Mouse (Mus musculus) CH12.LX (cell line): ENCODE results near the gene Arhgef28. TPM values are rescaled to one million over a fixed set of nuclear protein-coding genes. Genes with fewer than 3 reads are reported as not detected.

Experiments used
- DNase-seq: peaks from one replicate; pipeline ENCODE4 v3.0.0-alpha.2; 2013; ENCODE audit errors: extremely low read depth
- H3K27ac ChIP-seq: 2 replicates; pipeline ENCODE4 v1.5.1; 2012; ENCODE audit warnings: low read depth, mild to moderate bottlenecking, control low read depth, moderate library complexity; ENCODE audit not compliant: insufficient read depth
- H3K27me3 ChIP-seq: replicated peaks from 2 replicates; pipeline ENCODE3; 2012; ENCODE audit warnings: inconsistent platforms
- H3K36me3 ChIP-seq, 2 experiments: replicated peaks in 1 of 2; 2 replicates each; pipeline versions ENCODE3 to v1.6.1; 2012; ENCODE audit warnings: inconsistent platforms in 1 of 2, low read length in 1 of 2, mild to moderate bottlenecking in 1 of 2, mixed read lengths in 1 of 2, moderate library complexity in 1 of 2; ENCODE audit not compliant: control insufficient read depth in 1 of 2, insufficient read depth in 1 of 2
- H3K4me1 ChIP-seq, 2 experiments: 2 replicates each; pipeline ENCODE4 v1.6.1; 2012; ENCODE audit warnings: inconsistent platforms in 1 of 2, moderate library complexity in 1 of 2; ENCODE audit not compliant: insufficient read depth in 2 of 2, control insufficient read depth in 1 of 2
- H3K4me2 ChIP-seq: 2 replicates; pipeline ENCODE4 v1.6.1; 2012; ENCODE audit warnings: low read depth, mild to moderate bottlenecking, control low read depth; ENCODE audit not compliant: poor library complexity, insufficient read depth, severe bottlenecking
- H3K4me3 ChIP-seq, 3 experiments: fragments of 150-350 bp in 1 of 3; sonication (generic) in 1 of 3; replicated peaks in 1 of 3; 2 replicates each; pipeline versions ENCODE3 to v1.5.1; 2011 to 2012; ENCODE audit warnings: low read depth in 2 of 3, low read length in 2 of 3, mild to moderate bottlenecking in 2 of 3, moderate library complexity in 2 of 3, control low read depth in 1 of 3, improper control_type of control experiment in 1 of 3, inconsistent platforms in 1 of 3, mixed read lengths in 1 of 3; ENCODE audit not compliant: poor library complexity in 1 of 3
- H3K79me2 ChIP-seq: replicated peaks from 2 replicates; pipeline ENCODE4 v1.6.1; 2012; ENCODE audit warnings: mild to moderate bottlenecking, moderate library complexity; ENCODE audit not compliant: control insufficient read depth, poor library complexity, insufficient read depth, severe bottlenecking; ENCODE audit errors: extremely low read depth
- H3K9ac ChIP-seq: 2 replicates; pipeline ENCODE4 v1.6.1; 2012; ENCODE audit warnings: low read depth, mild to moderate bottlenecking, control low read depth, moderate library complexity; ENCODE audit not compliant: insufficient read depth
- H3K9me3 ChIP-seq: replicated peaks from 2 replicates; pipeline ENCODE3; 2012; ENCODE audit warnings: low read length, inconsistent platforms, mixed read lengths
- CHD2 ChIP-seq: IDR thresholded peaks from 2 replicates; pipeline ENCODE4 v1.6.1; 2011; ENCODE audit warnings: low read length, improper control_type of control experiment
- ELF1 ChIP-seq: IDR thresholded peaks from 2 replicates; pipeline ENCODE4 v1.6.1; 2014; ENCODE audit warnings: low read depth, mild to moderate bottlenecking, inconsistent platforms, low read length, improper control_type of control experiment
- EP300 ChIP-seq: IDR thresholded peaks from 2 replicates; pipeline ENCODE4 v1.6.1; 2011; ENCODE audit warnings: low read length, improper control_type of control experiment
- ETS1 ChIP-seq: conservative IDR thresholded peaks from 2 replicates; pipeline ENCODE4 v1.6.1; 2012; ENCODE audit warnings: low read depth, mild to moderate bottlenecking, inconsistent platforms, low read length, improper control_type of control experiment, moderate library complexity
- GABPA ChIP-seq: IDR thresholded peaks from 2 replicates; pipeline ENCODE4 v1.6.1; 2012; ENCODE audit warnings: low read depth, low read length, improper control_type of control experiment, inconsistent platforms; ENCODE audit not compliant: insufficient replicate concordance
- IRF4 ChIP-seq: IDR thresholded peaks from 2 replicates; pipeline ENCODE4 v1.6.1; 2014; ENCODE audit warnings: low read depth, mild to moderate bottlenecking, inconsistent platforms, low read length, improper control_type of control experiment
- JUN ChIP-seq: IDR thresholded peaks from 2 replicates; pipeline ENCODE4 v1.6.1; 2011; ENCODE audit warnings: low read depth, mild to moderate bottlenecking, low read length, improper control_type of control experiment, moderate library complexity; ENCODE audit not compliant: insufficient read depth
- JUND ChIP-seq: conservative IDR thresholded peaks from 2 replicates; pipeline ENCODE4 v1.6.1; 2011; ENCODE audit warnings: low read depth, low read length, improper control_type of control experiment
- KAT2A ChIP-seq: IDR thresholded peaks from 2 replicates; pipeline ENCODE4 v1.6.1; 2012; ENCODE audit warnings: low read length, improper control_type of control experiment, inconsistent platforms; ENCODE audit not compliant: insufficient replicate concordance
- MAFK ChIP-seq: IDR thresholded peaks from 2 replicates; pipeline ENCODE4 v1.6.1; 2011; ENCODE audit warnings: low read length, improper control_type of control experiment; ENCODE audit not compliant: insufficient replicate concordance
- MAZ ChIP-seq: IDR thresholded peaks from 2 replicates; pipeline ENCODE4 v1.6.1; 2012; ENCODE audit warnings: low read depth, mild to moderate bottlenecking, inconsistent platforms, low read length, improper control_type of control experiment, moderate library complexity
- MXI1 ChIP-seq: IDR thresholded peaks from 2 replicates; pipeline ENCODE4 v1.6.1; 2011; ENCODE audit warnings: mild to moderate bottlenecking, low read depth, low read length, improper control_type of control experiment
- MYC ChIP-seq: IDR thresholded peaks from 2 replicates; pipeline ENCODE4 v1.6.1; 2011; ENCODE audit warnings: low read depth, mild to moderate bottlenecking, improper control_type of control experiment, low read length
- NELFE ChIP-seq: IDR thresholded peaks from 2 replicates; pipeline ENCODE4 v1.6.1; 2011; ENCODE audit warnings: low read depth, low read length, improper control_type of control experiment
- PAX5 ChIP-seq: IDR thresholded peaks from 2 replicates; pipeline ENCODE4 v1.6.1; 2012; ENCODE audit warnings: low read length, inconsistent platforms, mixed read lengths
- POLR2AphosphoS2 ChIP-seq: IDR thresholded peaks from 2 replicates; pipeline ENCODE4 v1.6.1; 2011; ENCODE audit warnings: low read depth, low read length, improper control_type of control experiment
- RCOR1 ChIP-seq: conservative IDR thresholded peaks from 2 replicates; pipeline ENCODE4 v1.6.1; 2012; ENCODE audit warnings: low read depth, mild to moderate bottlenecking, inconsistent platforms, low read length, improper control_type of control experiment
- SIN3A ChIP-seq: IDR thresholded peaks from 2 replicates; pipeline ENCODE4 v1.6.1; 2012; ENCODE audit warnings: low read length, improper control_type of control experiment, inconsistent platforms
- SMC3 ChIP-seq: IDR thresholded peaks from 2 replicates; pipeline ENCODE4 v1.6.1; 2011; ENCODE audit warnings: low read depth, low read length, improper control_type of control experiment
- TCF12 ChIP-seq: IDR thresholded peaks from 2 replicates; pipeline ENCODE4 v1.6.1; 2014; ENCODE audit warnings: low read depth, mild to moderate bottlenecking, inconsistent platforms, low read length, improper control_type of control experiment
- UBTF ChIP-seq: IDR thresholded peaks from 2 replicates; pipeline ENCODE4 v1.6.1; 2012; ENCODE audit warnings: low read depth, mild to moderate bottlenecking, inconsistent platforms, low read length, improper control_type of control experiment, moderate library complexity
- ZC3H11A ChIP-seq: IDR thresholded peaks from 2 replicates; pipeline ENCODE4 v1.6.1; 2012; ENCODE audit warnings: low read depth, mild to moderate bottlenecking, inconsistent platforms, low read length, improper control_type of control experiment
- ZKSCAN1 ChIP-seq: IDR thresholded peaks from 2 replicates; pipeline ENCODE4 v1.6.1; 2012; ENCODE audit warnings: low read depth, inconsistent platforms, low read length, improper control_type of control experiment, borderline replicate concordance
- ZMIZ1 ChIP-seq: IDR thresholded peaks from 2 replicates; pipeline ENCODE4 v1.6.1; 2012; ENCODE audit warnings: low read depth, mild to moderate bottlenecking, inconsistent platforms, low read length, improper control_type of control experiment
- ZNF384 ChIP-seq: IDR thresholded peaks from 2 replicates; pipeline ENCODE4 v1.6.1; 2012; ENCODE audit warnings: low read depth, low read length, improper control_type of control experiment, inconsistent platforms
- dilution Hi-C: fragments of 300-500 bp; cut with MboI; formaldehyde crosslinking; loops from 2 replicates; pipeline ENCODE4 v1.14.3; 2020; ENCODE audit warnings: low sequenced_read_pairs; ENCODE audit not compliant: extremely low pct_unique_long_range_greater_than_20kb, extremely low pct_ligation_motif_present
- in situ Hi-C: fragments of 300-500 bp; cut with MboI; formaldehyde crosslinking; loops from 3 replicates; pipeline ENCODE4 v1.14.3; 2019; ENCODE audit warnings: low sequenced_read_pairs, low pct_ligation_motif_present, low pct_unique_long_range_greater_than_20kb, mixed read lengths
- polyA plus RNA-seq: library from polyadenylated mRNA; unstranded; fragments of >175 nt; gene quantifications from 2 replicates; pipeline ENCODE4 v1.2.1, GENCODE M21; 2012; ENCODE audit warnings: low read depth; ENCODE audit not compliant: insufficient read length
- total RNA-seq, 2 experiments: library from RNA; depleted of rRNA; stranded (reverse); fragments of 300-350 nt in 1 of 2; fragments of >200 nt in 1 of 2; gene quantifications; 2 replicates each; pipeline ENCODE4 v1.2.3; 2012 to 2014

Gene Arhgef28
- total and polyA plus RNA-seq, 3 experiments = 0.07 to 0.24 (median 0.08) TPM

DNA sequence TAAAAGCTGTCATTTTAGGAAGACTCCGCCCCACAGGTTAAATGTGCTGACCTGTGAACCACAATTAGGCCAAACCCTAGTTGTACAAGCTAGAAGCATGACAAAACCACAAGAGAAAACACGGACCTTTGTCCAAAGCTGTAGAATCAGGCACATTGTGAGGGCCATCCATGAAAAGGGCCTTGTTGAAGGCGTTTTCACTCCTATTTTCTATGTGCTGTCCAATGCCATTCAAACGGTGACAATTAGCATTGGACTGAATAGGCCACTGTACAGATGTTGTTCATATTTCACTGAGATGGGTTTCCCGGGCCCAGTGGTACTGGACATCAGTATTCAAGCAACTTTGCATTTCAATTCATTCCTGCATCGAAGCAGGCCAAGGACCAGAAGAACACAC is 33.2 kb downstream of the Arhgef28 start:
- Histone ChIP-seq H3K9ac (no peak overlapping the region), H3K4me1 (no peaks in the 10 kb centered on the region), H3K4me3 (no peak overlapping the region), H3K9me3 (no peaks in the 10 kb centered on the region), H3K4me2 (no peak overlapping the region), H3K36me3 (no peaks in the 10 kb centered on the region), H3K27me3 (no peaks in the 10 kb centered on the region), H3K27ac (no peak overlapping the region), H3K79me2 (no peaks in the 10 kb centered on the region)
- in situ Hi-C loops (no loop called here), dilution Hi-C loops (no loop called here)
- TF ChIP-seq TCF12 (no peak), ZKSCAN1 (no peak), MYC (no peak), UBTF (no peak), ETS1 (no peak), GABPA (no peak), PAX5 (no peak), MAFK (no peak), MAZ (no peak), KAT2A (no peak), SIN3A (no peak), ZNF384 (no peak), IRF4 (no peak), NELFE (no peak), SMC3 (no peak), RCOR1 (no peak), JUN (no peak), CHD2 (no peak), ZMIZ1 (no peak), ZC3H11A (no peak)
- no peak for DNase-seq

DNA sequence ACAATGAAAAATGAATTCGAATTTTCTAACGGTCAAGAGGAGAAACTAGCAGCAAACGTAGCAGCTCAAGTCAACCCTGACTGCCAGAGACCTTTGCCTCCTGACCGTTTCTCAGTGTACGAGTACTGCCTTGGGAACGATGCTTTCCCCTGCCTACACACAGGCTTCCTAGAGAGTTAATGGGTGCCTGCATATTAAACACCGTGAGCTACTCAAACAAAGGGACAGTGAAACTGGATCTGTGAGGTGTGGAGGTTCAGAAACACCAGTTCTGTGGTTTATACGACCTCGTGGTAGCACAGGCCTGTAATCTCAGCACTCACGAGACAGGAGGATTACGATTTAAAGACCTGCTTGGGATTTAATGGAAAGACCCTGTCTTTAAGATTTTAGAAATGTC is 33.9 kb downstream of the Arhgef28 start:
- no peak overlapping the region for H3K4me2 ChIP-seq
- no peak for TF ChIP-seq POLR2AphosphoS2
- TF ChIP-seq SIN3A = no peak
- no peak for TF ChIP-seq EP300
- no peak for TF ChIP-seq JUND
- TF ChIP-seq MYC = no peak
- no peak for TF ChIP-seq UBTF
- TF ChIP-seq MXI1 = no peak
- no peak for TF ChIP-seq ELF1
- in situ Hi-C loops (no loop called here), dilution Hi-C loops (no loop called here)
- H3K4me1 ChIP-seq = no peaks in the 10 kb centered on the region
- H3K27me3 ChIP-seq = no peaks in the 10 kb centered on the region
- no peak overlapping the region for H3K9ac ChIP-seq
- no peaks in the 10 kb centered on the region for H3K36me3 ChIP-seq
- no peak overlapping the region for H3K4me3 ChIP-seq
- DNase-seq = no peak
- 0 out of 2 replicates have a peak, but pooled peaks cover 1% of the 10 kb centered on the region for H3K79me2 ChIP-seq
- no peaks in the 10 kb centered on the region for H3K9me3 ChIP-seq
- H3K27ac ChIP-seq = no peak overlapping the region
